Mouse (Mus musculus) testis, adult 10 weeks (tissue): ENCODE results near the gene Mrm1. TPM values are rescaled to one million over a fixed set of nuclear protein-coding genes. Genes with fewer than 3 reads are reported as not detected.

ENCODE experiments used
- polyA plus RNA-seq: library from polyadenylated mRNA; stranded (reverse); fragments of 350-450 nt; fragmentation: Illumina TruSeq; extraction: RNeasy Lipid Tissue Mini Kit (QIAGEN cat#74804); gene quantifications from one replicate; pipeline ENCODE4 v1.2.3, GENCODE M21; 2014; ENCODE audit warnings: low read depth, low replicate concordance

Gene Mrm1
- polyA plus RNA-seq: 1.8 TPM

GRCm38 (mm10) chr11:84818961-84819692 lies at the start of gene Mrm1:
Gene Mrm1 (minus strand): TSS chr11:84819515.

GRCm38 (mm10) chr11:84828516-84829399 lies 9.4 kb upstream of the Mrm1 start, which contains the start of gene Dhrs11:
Gene Dhrs11 (minus strand): TSS chr11:84828994.

Other genes with a start within 250 kb of the Mrm1 start
- gene Dhrs11, start 9.5 kb upstream of the Mrm1 start, polyA plus RNA-seq: 6.0 TPM
- 963 TPM for gene Ggnbp2, start 51.3 kb upstream of the Mrm1 start, polyA plus RNA-seq
- 6.7 TPM for gene Myo19, start 60.6 kb upstream of the Mrm1 start, polyA plus RNA-seq
- 7.4 TPM for gene Pigw, start 60.8 kb upstream of the Mrm1 start, polyA plus RNA-seq
- gene Znhit3, start 96.9 kb upstream of the Mrm1 start, polyA plus RNA-seq: 45.5 TPM
- 1.8 TPM for gene Car4, start 138.3 kb upstream of the Mrm1 start, polyA plus RNA-seq